Mouse (Mus musculus): ENCODE measurements around the gene Ipcef1.

DNA sequence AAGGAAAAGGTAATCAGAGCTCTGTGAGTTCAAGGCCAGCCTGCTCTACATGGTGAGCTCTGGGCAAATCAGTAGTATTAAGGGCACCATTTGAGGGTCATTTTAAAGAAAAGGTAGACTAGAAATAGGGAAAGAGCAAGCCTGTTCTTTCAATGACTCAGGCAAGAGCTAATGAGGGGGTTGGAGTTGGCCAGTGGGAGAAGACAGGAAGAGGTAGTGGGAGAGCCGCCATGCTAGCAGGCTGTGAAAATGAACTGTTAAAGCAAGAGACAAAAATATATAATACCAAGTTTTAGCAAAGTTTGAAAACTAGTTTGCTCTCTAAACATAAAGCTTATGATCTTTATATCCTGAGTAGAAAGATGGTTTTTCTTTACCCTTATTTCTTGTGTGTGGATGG is 121.9 kb downstream of the Ipcef1 start:
- TF ChIP-seq CTCF (conservative IDR thresholded peaks at IDR 0.05; ENCODE audit: insufficient read depth, insufficient read length, low read depth, low read length) (no peak), POLR2A (IDR thresholded peaks at IDR 0.05; ENCODE audit: low read depth, low read length) (no peak)
